Mouse (Mus musculus) embryonic fibroblast, embryonic 13.5 days (primary cell): ENCODE measurements around the gene Ncor1.

Source experiments
- CTCF ChIP-seq: IDR thresholded peaks from 2 replicates; pipeline ENCODE4 v1.5.1; 2011; ENCODE audit warnings: mild to moderate bottlenecking, control low read depth, low read length, moderate library complexity, borderline replicate concordance; ENCODE audit not compliant: insufficient read depth
- POLR2A ChIP-seq: IDR thresholded peaks from 2 replicates; pipeline ENCODE4 v1.6.1; 2011; ENCODE audit warnings: low read depth, mild to moderate bottlenecking, control low read depth, low read length, moderate library complexity

- TF ChIP-seq CTCF: no peak
- TF ChIP-seq POLR2A: no peak
Measured at GRCm38 (mm10) chr11:62409611-62410010, 48.7 kb downstream of the Ncor1 start.
